Mouse (Mus musculus) frontal cortex, adult (tissue): ENCODE data around the gene Barhl2.

ENCODE experiments used
- ATAC-seq: cut with Nextera tagmentation; 2 replicates; pipeline ENCODE4 v1.9.2; 2017; ENCODE audit warnings: mild to moderate bottlenecking, moderate library complexity, mixed read lengths; ENCODE audit not compliant: low TSS enrichment

The Barhl2 gene

DNA sequence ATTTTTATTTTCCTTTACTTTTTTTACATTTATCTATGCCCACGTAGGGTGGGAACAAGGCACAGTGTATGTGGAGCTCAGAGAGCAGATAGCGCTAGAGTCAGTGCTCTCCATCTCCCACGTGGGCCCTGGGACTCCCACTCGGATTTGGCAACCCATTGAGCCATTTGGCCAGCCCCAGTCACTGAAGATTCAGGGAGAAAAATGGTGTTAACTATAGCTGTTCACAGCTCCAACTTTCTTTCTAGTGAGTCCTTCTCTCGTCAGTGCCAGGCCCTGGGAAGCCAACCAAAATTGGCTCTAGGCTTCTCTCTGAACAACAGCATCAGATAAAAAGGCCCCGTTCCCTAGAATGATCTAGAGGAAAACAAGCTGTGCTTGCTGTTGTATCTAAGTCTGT, 42.2 kb downstream of the Barhl2 start:
- no peak for ATAC-seq

DNA sequence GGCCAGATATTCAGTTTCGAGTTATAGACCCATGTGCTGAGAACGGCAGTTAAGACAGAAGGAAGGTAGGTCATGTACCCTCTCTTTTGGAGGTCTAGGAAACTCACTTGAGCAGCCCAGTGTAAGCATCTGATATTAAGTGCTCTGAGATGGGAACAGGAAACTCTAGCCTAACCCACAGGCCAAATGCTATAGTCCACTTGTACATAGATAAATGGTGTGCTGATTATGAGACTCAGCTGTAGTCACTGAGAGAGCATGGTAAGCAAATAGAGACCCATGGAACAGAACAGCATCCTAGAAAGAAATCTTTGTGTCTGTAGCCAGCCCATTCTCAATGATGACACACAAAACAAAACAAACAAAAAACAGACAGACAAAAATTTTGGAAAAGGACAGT, 55.2 kb downstream of the Barhl2 start:
- no peak for ATAC-seq
